Mouse (Mus musculus): ENCODE measurements around the gene Pla2g1b.
"Not testable (repeated sequence)": the region's sequence is repeated elsewhere in the genome, so short reads cannot be mapped to it uniquely, and the experiment has no call there.

The Pla2g1b gene

GRCm38 (mm10) chr5:115505617-115506016 lies 39.6 kb downstream of the Pla2g1b start:
- not testable (repeated sequence) for DNase-seq (ENCODE audit: low spot score in 2 of 2)

- peak; percentile 93 to 94 for DNase-seq (ENCODE audit: low spot score in 2 of 2)
Measured at GRCm38 (mm10) chr5:115506454-115507201, 40.6 kb downstream of the Pla2g1b start, which contains the start of gene Pxn. Pxn (plus strand) TSS chr5:115506676.

- no peak for DNase-seq (ENCODE audit: low spot score in 2 of 2)
Measured at GRCm38 (mm10) chr5:115507267-115507980, 41.4 kb downstream of the Pla2g1b start.

- no peak for DNase-seq (ENCODE audit: low spot score in 2 of 2)
Measured at GRCm38 (mm10) chr5:115507981-115508858, 42.2 kb downstream of the Pla2g1b start.

GRCm38 (mm10) chr5:115508859-115509147 lies 42.7 kb downstream of the Pla2g1b start:
- no peak for DNase-seq (ENCODE audit: low spot score in 2 of 2)

GRCm38 (mm10) chr5:115509321-115509761 lies 43.3 kb downstream of the Pla2g1b start:
- DNase-seq (ENCODE audit: low spot score in 2 of 2) = no peak

- DNase-seq (ENCODE audit: low spot score in 2 of 2) = no peak
Measured at GRCm38 (mm10) chr5:115509790-115510689, 44.0 kb downstream of the Pla2g1b start.

- DNase-seq (ENCODE audit: low spot score in 2 of 2) = no peak
Measured at GRCm38 (mm10) chr5:115512375-115512774, 46.3 kb downstream of the Pla2g1b start.

GRCm38 (mm10) chr5:115513246-115513645 lies 47.2 kb downstream of the Pla2g1b start:
- DNase-seq (ENCODE audit: low spot score in 2 of 2) = no peak

GRCm38 (mm10) chr5:115513721-115514120 lies 47.7 kb downstream of the Pla2g1b start:
- DNase-seq (ENCODE audit: low spot score in 2 of 2) = no peak

GRCm38 (mm10) chr5:115514346-115514745 lies 48.3 kb downstream of the Pla2g1b start:
- no peak for DNase-seq (ENCODE audit: low spot score in 2 of 2)

- no peak for DNase-seq (ENCODE audit: low spot score in 2 of 2)
Measured at GRCm38 (mm10) chr5:115514896-115515587, 49.0 kb downstream of the Pla2g1b start.

- DNase-seq (ENCODE audit: low spot score in 2 of 2) = no peak
Measured at GRCm38 (mm10) chr5:115516081-115516907, 50.2 kb downstream of the Pla2g1b start.

- no peak for DNase-seq (ENCODE audit: low spot score in 2 of 2)
Measured at GRCm38 (mm10) chr5:115516908-115517307, 50.8 kb downstream of the Pla2g1b start.

GRCm38 (mm10) chr5:115517501-115517900 lies 51.4 kb downstream of the Pla2g1b start:
- DNase-seq (ENCODE audit: low spot score in 2 of 2) = no peak

GRCm38 (mm10) chr5:115518214-115518613 lies 52.2 kb downstream of the Pla2g1b start:
- DNase-seq (ENCODE audit: low spot score in 2 of 2) = not testable (repeated sequence)

GRCm38 (mm10) chr5:115520325-115520869 lies 54.3 kb downstream of the Pla2g1b start:
- no peak for DNase-seq (ENCODE audit: low spot score in 2 of 2)

GRCm38 (mm10) chr5:115521553-115522461 lies 55.7 kb downstream of the Pla2g1b start:
- no peak for DNase-seq (ENCODE audit: low spot score in 2 of 2)
